ENCODE assay signal across 9 mouse cellular contexts in the genomic region with DNA sequence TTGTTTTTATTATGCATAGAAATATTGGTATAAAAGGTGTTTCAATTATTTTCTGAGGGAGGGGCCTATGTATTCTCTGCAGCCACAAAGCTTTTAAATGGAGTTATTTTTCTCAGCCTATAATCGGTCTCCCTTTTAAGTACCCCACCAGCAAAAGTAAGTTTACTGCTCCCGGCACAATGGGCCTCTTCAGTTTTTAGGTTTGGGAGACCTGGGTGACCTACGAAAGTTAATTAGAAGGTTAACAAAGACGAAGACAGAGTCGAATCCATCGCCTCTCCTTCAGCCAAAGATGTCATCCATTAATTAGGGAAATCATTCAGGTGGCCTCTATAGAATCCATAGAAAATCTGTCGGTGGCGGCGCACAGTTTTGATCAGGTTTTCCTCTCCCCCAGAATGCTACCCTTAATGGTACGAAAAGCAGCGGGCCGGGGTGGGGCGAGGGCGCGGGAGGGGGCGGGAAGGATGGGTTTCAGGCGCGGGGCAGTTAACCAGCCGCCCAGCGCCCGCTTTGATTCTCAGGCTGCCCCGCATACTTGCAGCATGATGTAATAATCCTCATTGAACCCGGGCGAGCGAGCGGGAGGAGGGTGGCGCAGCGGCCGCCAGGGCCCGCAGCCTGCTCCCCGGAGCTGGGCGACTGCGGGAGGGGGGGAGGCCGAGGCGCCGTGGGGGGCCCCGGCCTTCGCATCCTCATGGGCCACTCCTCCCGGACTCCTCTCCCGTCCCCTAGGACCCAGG. TPM values are rescaled to one million over a fixed set of nuclear protein-coding genes. Genes with fewer than 3 reads are reported as not detected.
DNase-seq lines count a peak whose midpoint lies in the region; ATAC-seq and TF ChIP-seq lines count a peak whose summit lies in the region.
"Had no signal": no experiment of that assay in that cellular context is flagged by ENCODE, and none has a peak within 500 bp of the region (broad histone marks: within the 10 kb centered on the region; RNA-seq: fewer than 3 reads in every experiment).

No protein-coding gene starts in this region.

- no peak overlapping the region for H3K9ac ChIP-seq in kidney, postnatal 0 days (ENCODE audit: low read depth, low read length)
- 0 out of 2 replicates have a peak overlapping the region, but pooled peaks have one; percentile 10 for H3K9ac ChIP-seq in hindbrain, embryonic 15.5 days
- H3K9ac ChIP-seq in midbrain, embryonic 14.5 days (replicated peaks; ENCODE audit: low read length), result peak overlapping the region; percentile 47

- no peak overlapping the region for H3K27ac ChIP-seq in kidney, postnatal 0 days
- H3K27ac ChIP-seq in hindbrain, embryonic 15.5 days (replicated peaks), result no peak overlapping the region
- no peak overlapping the region for H3K27ac ChIP-seq in midbrain, embryonic 14.5 days (replicated peaks; ENCODE audit: low read depth, low read length)
- H3K27ac ChIP-seq: macrophage had no signal

- H3K27me3 ChIP-seq in kidney, postnatal 0 days (ENCODE audit: insufficient read depth, low read length), result peaks cover 47% of the 10 kb centered on the region
- H3K27me3 ChIP-seq in hindbrain, embryonic 15.5 days, result peaks cover 91% of the 10 kb centered on the region
- peaks cover 49% of the 10 kb centered on the region for H3K27me3 ChIP-seq in midbrain, embryonic 14.5 days (ENCODE audit: control insufficient read depth, insufficient read depth, low read length)

- peak; percentile 29; the same call in 1 of the 2 replicates for ATAC-seq in kidney, postnatal 0 days (replicated peaks; ENCODE audit: low FRiP score, low read depth)
- ATAC-seq in hindbrain, embryonic 15.5 days (ENCODE audit: low FRiP score, low read depth), result no peak
- peak; percentile 72 for ATAC-seq in midbrain, embryonic 14.5 days (ENCODE audit: low FRiP score, low TSS enrichment)

- 1% methylated on average over 38 of the region's 40 CpGs for WGBS in kidney, postnatal 0 days
- under 1% methylated on average over 26 of the region's 40 CpGs for WGBS in hindbrain, embryonic 15.5 days
- whole genome bisulfite sequencing in midbrain, embryonic 14.5 days, result under 1% methylated on average over 40 of the region's 40 CpGs

- H3K36me3 ChIP-seq in kidney, postnatal 0 days (ENCODE audit: insufficient read depth, low read length), result no peaks in the 10 kb centered on the region
- H3K36me3 ChIP-seq in hindbrain, embryonic 15.5 days, result no peaks in the 10 kb centered on the region
- no peaks in the 10 kb centered on the region for H3K36me3 ChIP-seq in midbrain, embryonic 14.5 days (ENCODE audit: control insufficient read depth, insufficient read depth, low read length)

- no peaks in the 10 kb centered on the region for H3K9me3 ChIP-seq in kidney, postnatal 0 days (replicated peaks; ENCODE audit: low read length)
- 0 out of 2 replicates have a peak, but pooled peaks cover 2% of the 10 kb centered on the region for H3K9me3 ChIP-seq in hindbrain, embryonic 15.5 days
- H3K9me3 ChIP-seq in midbrain, embryonic 14.5 days (ENCODE audit: control insufficient read depth, low read length), result no peaks in the 10 kb centered on the region

- DNase-seq in kidney, postnatal 0 days (ENCODE audit: low spot score), result peak; percentile 46
- DNase-seq in kidney, adult 9 months, result no peak
- DNase-seq in embryo, embryonic 10 days (ENCODE audit: low spot score), result peak; percentile 77
- peak; percentile 80 for DNase-seq in midbrain, embryonic 14.5 days
- no peak for DNase-seq in natural killer cell, adult 2 months (ENCODE audit: low spot score in 2 of 2)
- no peak for DNase-seq in B cell, adult 2 months
- DNase-seq in urinary bladder, postnatal 36 days (ENCODE audit: low spot score in 2 of 2), result no peak

- peak overlapping the region; percentile 55 for H3K4me2 ChIP-seq in kidney, postnatal 0 days (ENCODE audit: low read length)
- peak overlapping the region; percentile 59 for H3K4me2 ChIP-seq in hindbrain, embryonic 15.5 days
- H3K4me2 ChIP-seq in midbrain, embryonic 14.5 days (ENCODE audit: low read length), result peak overlapping the region; percentile 66

- TF ChIP-seq CTCF in kidney, postnatal 0 days (IDR thresholded peaks at IDR 0.05; ENCODE audit: low read depth), result no peak

- peak overlapping the region; percentile 33 for H3K4me3 ChIP-seq in kidney, postnatal 0 days (replicated peaks; ENCODE audit: low read depth, low read length)
- peak overlapping the region; percentile 33 for H3K4me3 ChIP-seq in hindbrain, embryonic 15.5 days
- H3K4me3 ChIP-seq in midbrain, embryonic 14.5 days (replicated peaks; ENCODE audit: low read depth, low read length), result peak overlapping the region; percentile 35

- peaks cover 4% of the 10 kb centered on the region; the same call in 1 of the 2 replicates for H3K4me1 ChIP-seq in kidney, postnatal 0 days (replicated peaks; ENCODE audit: insufficient read depth, low read length)
- peaks cover 5% of the 10 kb centered on the region for H3K4me1 ChIP-seq in hindbrain, embryonic 15.5 days (replicated peaks)
- peaks cover 9% of the 10 kb centered on the region for H3K4me1 ChIP-seq in midbrain, embryonic 14.5 days (ENCODE audit: control insufficient read depth, insufficient read depth, low read length)

RNA-seq across cellular contexts. Expression of gene Ostm1, which starts 30.2 kb away (rescaled TPM):
- 26.6 and 27.9 TPM in 2 replicates for polyA plus RNA-seq in kidney, postnatal 0 days (2015; fragmentation: Nextera tagmentation; extraction: Ambion mirVana)
- 35.0 and 35.4 TPM in 2 replicates for polyA plus RNA-seq in hindbrain, embryonic 15.5 days (2015; fragmentation: Nextera tagmentation; extraction: Ambion mirVana)
- 38.9 and 43.1 TPM in 2 replicates for polyA plus RNA-seq in midbrain, embryonic 14.5 days (2014; fragmentation: Nextera tagmentation; extraction: Ambion mirVana)

RNA-seq across cellular contexts. Expression of gene Nr2e1, which starts 30.4 kb away (rescaled TPM):
- not detected in 2 replicates for polyA plus RNA-seq in kidney, postnatal 0 days (2015; fragmentation: Nextera tagmentation; extraction: Ambion mirVana)
- 0.39 and 0.87 TPM in 2 replicates for polyA plus RNA-seq in hindbrain, embryonic 15.5 days (2015; fragmentation: Nextera tagmentation; extraction: Ambion mirVana)
- polyA plus RNA-seq in midbrain, embryonic 14.5 days (2014; fragmentation: Nextera tagmentation; extraction: Ambion mirVana), result 3.4 and 5.5 TPM in 2 replicates
- polyA plus RNA-seq: macrophage had no signal

Comparison
In these comparisons a context has a peak if more than half of its experiments do, and no peak if none do; other contexts are left out.
1. DNase-seq: peak in kidney, postnatal 0 days (single experiment), embryo, embryonic 10 days (single experiment) and midbrain, embryonic 14.5 days (single experiment); none in kidney, adult 9 months (single experiment), natural killer cell, adult 2 months (0 of 2), B cell, adult 2 months (0 of 2) and urinary bladder, postnatal 36 days (0 of 2).
2. Peak in every context shown above with its lines, with median percentiles within 50 percentile points of each other: H3K4me2 ChIP-seq and H3K4me3 ChIP-seq.